Mouse (Mus musculus): ENCODE data around the gene Mras.
A peak's percentile ranks its signal among the peaks of the same experiment; 100 is the strongest.

Mras gene

GRCm38 (mm10) chr9:99409280-99409679, 27.9 kb downstream of the Mras start:
- no peak for DNase-seq

- peak; percentile 41 for DNase-seq
Measured at GRCm38 (mm10) chr9:99401288-99401974, 35.8 kb downstream of the Mras start.

- peak; percentile 47 for DNase-seq
Measured at GRCm38 (mm10) chr9:99400781-99401180, 36.4 kb downstream of the Mras start.

- DNase-seq, result peak; percentile 64
Measured at GRCm38 (mm10) chr9:99397056-99397815, 39.9 kb downstream of the Mras start.

GRCm38 (mm10) chr9:99394366-99394765, 42.8 kb downstream of the Mras start:
- no peak for DNase-seq

GRCm38 (mm10) chr9:99393146-99393545, 44.0 kb downstream of the Mras start:
- no peak for DNase-seq

GRCm38 (mm10) chr9:99391557-99391956, 45.6 kb downstream of the Mras start:
- no peak for DNase-seq

- DNase-seq, result no peak
Measured at GRCm38 (mm10) chr9:99390716-99391115, 46.5 kb downstream of the Mras start.

- DNase-seq, result no peak
Measured at GRCm38 (mm10) chr9:99390201-99390600, 47.0 kb downstream of the Mras start.

- no peak for DNase-seq
Measured at GRCm38 (mm10) chr9:99389506-99389905, 47.7 kb downstream of the Mras start.

- no peak for DNase-seq
Measured at GRCm38 (mm10) chr9:99388856-99389255, 48.3 kb downstream of the Mras start.

- DNase-seq, result no peak
Measured at GRCm38 (mm10) chr9:99388078-99388477, 49.1 kb downstream of the Mras start.

GRCm38 (mm10) chr9:99382556-99382955, 54.6 kb downstream of the Mras start:
- DNase-seq, result no peak

- DNase-seq, result no peak
Measured at GRCm38 (mm10) chr9:99379194-99379593, 58.0 kb downstream of the Mras start.

- no peak for DNase-seq
Measured at GRCm38 (mm10) chr9:99376591-99377418, 60.4 kb downstream of the Mras start.

- DNase-seq, result no peak
Measured at GRCm38 (mm10) chr9:99368431-99368830, 68.8 kb downstream of the Mras start.

- DNase-seq, result no peak
Measured at GRCm38 (mm10) chr9:99365906-99366305, 71.3 kb downstream of the Mras start.

GRCm38 (mm10) chr9:99363076-99363475, 74.1 kb downstream of the Mras start:
- no peak for DNase-seq

- no peak for DNase-seq
Measured at GRCm38 (mm10) chr9:99361946-99362345, 75.2 kb downstream of the Mras start.

- no peak for DNase-seq
Measured at GRCm38 (mm10) chr9:99359012-99359411, 78.2 kb downstream of the Mras start.

GRCm38 (mm10) chr9:99357921-99358692, 79.1 kb downstream of the Mras start, which contains the start of gene Esyt3:
Gene Esyt3, minus strand, starts transcription at chr9:99358557.
- DNase-seq, result peak; percentile 11

GRCm38 (mm10) chr9:99357561-99357920, 79.6 kb downstream of the Mras start:
- no peak for DNase-seq

GRCm38 (mm10) chr9:99355971-99356370, 81.2 kb downstream of the Mras start:
- DNase-seq, result no peak

Measured in cerebellum, adult 9-11 months (tissue).